Mouse (Mus musculus): ENCODE measurements around the gene Lgr6.

The Lgr6 gene

DNA sequence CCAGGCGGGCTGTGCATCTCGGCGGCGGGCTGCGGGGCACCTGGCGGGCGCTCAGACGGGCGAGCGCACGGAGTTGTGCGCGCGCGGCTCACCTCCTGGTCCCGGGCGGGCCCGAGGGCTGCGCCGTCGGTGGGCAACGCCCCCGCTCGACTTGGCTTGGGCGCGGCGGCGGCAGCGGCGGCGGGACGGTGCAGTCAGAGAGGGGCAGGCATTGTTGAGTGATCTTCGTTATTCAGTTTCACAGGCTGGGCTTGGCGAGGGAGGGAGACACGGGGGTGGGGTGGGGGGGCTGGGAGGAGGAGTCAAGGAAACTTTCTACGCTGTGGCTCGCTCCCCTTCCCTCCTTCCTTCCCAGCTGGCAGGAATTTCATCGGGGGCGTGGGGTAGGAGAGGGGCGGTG lies at the start of gene Lgr6:
Gene Lgr6, minus strand, starts transcription at position 153 of the 400 bp plus-strand sequence.
- no peak for DNase-seq (ENCODE audit: low spot score in 2 of 2)

- DNase-seq (ENCODE audit: low spot score in 2 of 2) = peak; percentile 72 to 80
Measured at GRCm38 (mm10) chr1:135154411-135154959, 49.4 kb upstream of the Lgr6 start.

GRCm38 (mm10) chr1:135154011-135154410 lies 48.9 kb upstream of the Lgr6 start:
- no peak for DNase-seq (ENCODE audit: low spot score in 2 of 2)

DNA sequence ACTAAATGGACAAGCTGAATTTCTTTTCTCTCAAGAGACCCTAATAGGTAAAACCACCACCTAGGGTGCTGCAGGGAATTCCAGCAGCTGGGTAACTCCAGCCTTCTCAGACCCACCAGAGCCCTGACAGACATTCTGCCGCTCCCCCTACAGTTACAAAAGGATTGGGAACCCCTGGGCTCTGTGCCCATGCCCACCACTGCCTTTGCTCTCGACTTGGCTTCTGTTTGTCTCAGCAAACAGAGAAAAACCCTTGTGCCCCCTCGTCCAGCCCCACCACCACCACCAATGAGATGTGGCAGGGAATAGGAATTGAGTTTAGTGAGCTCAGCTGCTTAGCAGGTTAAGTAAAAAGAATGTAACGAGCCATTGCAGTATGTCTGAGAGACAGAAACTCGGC lies 43.9 kb upstream of the Lgr6 start:
- DNase-seq (ENCODE audit: low spot score in 2 of 2) = no peak

DNA sequence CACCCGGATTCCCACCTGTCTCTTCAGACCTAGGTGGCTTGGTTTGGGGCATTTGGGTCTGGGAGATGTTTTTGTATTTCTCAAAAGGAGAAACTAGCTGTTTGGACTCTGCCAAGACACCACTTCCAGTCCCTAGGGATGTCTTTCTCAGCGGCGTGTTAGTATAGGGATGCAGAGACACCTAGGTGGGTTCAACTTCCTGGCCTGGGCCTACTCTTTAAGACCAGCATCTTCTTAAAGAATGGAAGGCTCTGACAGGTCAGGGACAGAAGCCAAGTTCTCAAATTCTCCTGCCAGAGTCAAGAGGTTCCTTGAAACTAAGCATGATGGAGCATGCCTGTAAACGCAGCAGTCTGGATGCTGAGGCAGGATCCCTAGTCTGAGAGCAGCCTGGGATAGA lies 43.4 kb upstream of the Lgr6 start:
- no peak for DNase-seq (ENCODE audit: low spot score in 2 of 2)

GRCm38 (mm10) chr1:135147702-135148058 lies 42.6 kb upstream of the Lgr6 start:
- no peak for DNase-seq (ENCODE audit: low spot score in 2 of 2)

DNA sequence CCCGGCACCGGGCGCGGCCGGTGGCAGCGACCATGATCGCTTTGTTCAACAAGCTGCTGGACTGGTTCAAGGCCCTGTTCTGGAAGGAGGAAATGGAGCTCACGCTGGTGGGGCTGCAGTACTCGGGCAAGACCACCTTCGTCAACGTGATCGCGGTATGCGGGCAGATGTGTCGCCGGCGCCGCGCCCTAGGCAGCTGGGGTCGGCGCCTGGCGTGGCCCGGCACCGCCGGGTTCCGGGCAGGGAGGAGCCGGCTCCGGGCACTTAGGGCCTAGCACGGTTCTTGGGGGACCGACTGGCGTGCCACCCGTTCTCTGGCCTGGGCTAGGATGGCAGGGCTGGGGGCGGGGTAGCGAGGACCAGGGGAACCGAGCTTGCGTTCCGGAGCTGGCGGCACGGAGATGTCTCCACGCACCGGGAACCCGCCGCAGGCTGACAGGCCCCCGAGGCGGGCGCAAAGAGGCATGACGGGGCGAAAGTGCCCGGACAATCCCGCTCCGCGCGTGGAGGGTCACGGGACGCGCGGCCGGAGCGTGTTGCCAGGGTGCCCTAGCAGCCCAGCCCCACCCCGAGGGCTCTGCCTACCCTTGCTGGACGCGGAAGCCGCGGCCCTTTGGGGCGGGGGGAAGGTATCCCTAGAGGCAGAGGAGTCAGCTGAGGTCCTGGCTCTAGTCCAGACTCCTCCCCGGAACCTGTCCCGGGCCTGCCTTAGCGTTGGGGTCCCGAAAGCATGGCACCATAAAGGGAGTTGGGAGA lies 42.0 kb upstream of the Lgr6 start:
- peak; percentile 86 to 90 for DNase-seq (ENCODE audit: low spot score in 2 of 2)

- DNase-seq (ENCODE audit: low spot score in 2 of 2) = peak; percentile 84 to 85
Measured at GRCm38 (mm10) chr1:135146077-135146945, 41.2 kb upstream of the Lgr6 start, which contains the start of gene Arl8a. TSS of gene Arl8a (plus strand) at chr1:135146824.

DNA sequence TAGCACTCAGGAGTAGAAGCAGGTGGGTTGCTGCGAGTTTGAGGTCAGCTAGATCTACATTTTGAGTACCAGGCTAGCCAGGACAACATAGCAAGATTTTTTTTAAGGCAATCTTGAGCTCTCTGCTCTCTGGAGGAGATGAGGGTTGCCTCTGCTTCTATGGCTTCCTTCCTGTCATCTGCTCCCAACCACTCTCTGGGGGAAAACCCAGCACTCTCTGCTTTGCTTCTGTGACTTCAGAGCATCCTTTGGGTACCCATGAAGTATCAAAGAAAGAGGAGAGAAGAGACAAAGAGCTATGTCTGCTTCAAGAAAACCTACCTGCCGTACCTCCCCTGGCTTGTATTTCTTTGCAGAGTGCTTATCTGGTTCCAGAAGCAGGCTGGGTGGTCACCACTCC lies 38.9 kb upstream of the Lgr6 start:
- no peak for DNase-seq (ENCODE audit: low spot score in 2 of 2)

DNA sequence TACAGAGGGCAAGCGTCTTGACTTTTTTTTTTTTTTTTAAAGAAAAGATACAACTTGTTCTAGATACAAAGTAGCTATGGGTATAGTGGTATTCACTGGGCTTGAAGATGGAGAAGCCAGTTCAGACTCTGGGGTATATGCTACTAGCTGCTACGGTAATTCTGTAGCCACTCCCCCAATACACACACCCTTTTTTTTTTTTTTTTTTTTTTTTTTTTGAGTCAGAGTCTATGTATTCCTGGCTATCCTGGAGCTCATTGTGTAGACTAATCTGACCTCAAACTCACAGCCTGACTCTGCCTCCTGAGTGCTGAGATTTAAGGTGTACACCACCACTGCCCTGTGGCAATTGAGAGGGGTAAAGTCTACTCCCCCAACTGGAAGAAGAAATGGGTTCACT lies 37.4 kb upstream of the Lgr6 start:
- DNase-seq (ENCODE audit: low spot score in 2 of 2) = no peak

DNA sequence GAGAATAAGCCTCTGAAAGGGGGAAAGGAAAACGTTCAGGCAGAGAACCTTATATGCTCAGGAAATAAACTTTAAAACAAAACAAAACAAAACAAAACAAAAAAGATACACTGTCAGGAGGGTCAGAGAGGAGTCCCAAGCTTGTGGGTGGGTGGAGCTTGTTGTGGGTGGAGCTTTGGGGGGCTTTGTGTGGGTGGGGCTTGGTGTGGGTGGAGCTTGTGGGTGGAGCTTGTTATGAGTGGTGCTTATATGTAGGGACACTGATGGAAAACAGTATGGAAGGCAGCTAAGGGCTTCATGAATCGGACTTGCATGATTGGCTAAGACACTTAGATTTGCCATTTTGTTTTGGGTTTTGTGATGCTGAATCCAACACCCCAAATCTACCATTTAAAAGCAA lies 34.8 kb upstream of the Lgr6 start:
- DNase-seq (ENCODE audit: low spot score in 2 of 2) = no peak

- peak in 1 of 2 experiments; percentile 45 for DNase-seq (ENCODE audit: low spot score in 2 of 2)
Measured at GRCm38 (mm10) chr1:135136500-135136899, 31.4 kb upstream of the Lgr6 start.

GRCm38 (mm10) chr1:135135111-135135787 lies 30.2 kb upstream of the Lgr6 start:
- DNase-seq (ENCODE audit: low spot score in 2 of 2) = no peak

DNA sequence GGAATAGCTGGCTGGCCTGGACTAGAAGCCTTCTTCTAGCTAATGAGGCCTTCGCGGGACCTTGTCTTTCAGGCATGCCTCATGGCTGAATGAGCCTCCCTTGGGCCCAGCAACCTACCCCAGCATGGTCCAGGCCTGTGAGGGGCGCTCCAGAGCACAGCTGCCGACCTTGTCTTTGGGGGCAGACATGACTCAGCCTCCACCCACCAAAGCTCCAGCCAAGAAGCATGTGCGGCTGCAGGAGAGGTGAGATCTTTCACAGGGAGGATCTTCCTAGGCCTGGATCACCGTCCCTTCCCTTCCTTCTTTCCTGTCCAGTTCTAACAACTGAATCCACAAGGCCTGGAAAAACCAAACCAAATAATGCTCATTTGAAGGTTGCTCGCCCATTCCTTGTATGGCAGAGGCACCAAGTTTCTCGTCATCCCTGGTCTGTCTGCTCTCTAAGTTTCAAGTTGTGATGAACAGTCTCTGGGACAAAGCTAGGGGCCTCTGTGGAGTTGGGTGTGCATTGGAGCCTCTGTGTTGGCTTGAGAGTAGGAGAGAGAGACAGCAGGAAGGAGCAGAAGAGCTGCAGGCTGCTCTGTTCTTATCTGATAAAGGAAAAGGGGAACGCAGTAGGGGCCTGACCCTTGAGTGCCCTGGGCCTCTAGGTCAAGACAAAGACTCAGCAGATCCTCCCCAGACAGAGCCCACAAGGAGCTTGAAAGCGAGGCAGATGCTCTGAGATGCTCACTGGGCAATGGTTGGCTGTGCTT lies 28.8 kb upstream of the Lgr6 start:
- no peak for DNase-seq (ENCODE audit: low spot score in 2 of 2)

DNA sequence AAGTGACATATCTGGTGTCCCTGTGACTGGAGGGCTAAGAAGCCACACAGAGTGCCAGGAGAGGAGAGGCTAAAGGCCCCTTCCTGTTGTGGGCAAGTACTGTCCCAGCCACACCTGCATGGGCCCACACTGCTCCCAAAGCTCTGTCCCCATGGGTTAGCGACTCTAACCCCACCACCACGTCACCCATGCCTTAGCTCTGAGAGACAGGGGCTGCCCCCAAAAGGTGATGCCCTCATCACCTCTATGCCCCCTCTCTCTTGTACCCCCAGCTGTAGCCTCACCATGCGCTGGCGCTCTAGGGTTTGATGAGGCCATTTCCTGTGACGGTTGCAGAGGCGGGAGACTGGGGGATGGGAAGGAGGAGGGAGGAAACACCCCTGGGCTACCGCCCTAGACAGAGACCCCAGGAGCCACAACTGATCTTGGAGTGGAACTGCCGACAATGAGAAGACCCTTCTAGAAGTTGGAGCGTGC lies 27.9 kb upstream of the Lgr6 start:
- DNase-seq (ENCODE audit: low spot score in 2 of 2) = no peak

DNA sequence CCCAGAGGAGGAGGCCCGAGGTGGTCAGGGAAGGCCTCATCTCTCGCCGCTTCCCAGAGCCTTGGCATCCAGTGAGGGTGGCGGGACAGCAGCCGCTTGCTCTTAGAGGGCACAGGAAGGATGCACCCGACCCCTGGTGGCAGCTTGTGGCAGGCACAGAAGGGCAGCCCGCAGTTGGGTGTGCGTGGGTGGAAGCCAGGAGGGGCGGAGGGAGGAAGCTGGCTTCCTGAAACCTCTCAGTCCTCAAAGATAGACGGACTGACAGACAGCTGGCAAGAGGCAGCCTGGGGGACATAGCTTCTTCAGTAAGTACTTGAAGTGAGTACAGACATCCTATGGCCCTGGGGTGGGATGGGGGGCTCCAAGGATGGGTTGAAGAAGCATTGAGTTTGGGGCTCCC lies 27.4 kb upstream of the Lgr6 start, which contains the start of gene Ptpn7:
Gene Ptpn7, plus strand, starts transcription at position 228 of the 400 bp plus-strand sequence.
- DNase-seq (ENCODE audit: low spot score in 2 of 2) = peak; percentile 59 to 67

- no peak for DNase-seq (ENCODE audit: low spot score in 2 of 2)
Measured at GRCm38 (mm10) chr1:135131560-135131959, 26.5 kb upstream of the Lgr6 start.

- peak in 1 of 2 experiments; percentile 51 for DNase-seq (ENCODE audit: low spot score in 2 of 2)
Measured at GRCm38 (mm10) chr1:135131034-135131433, 26.0 kb upstream of the Lgr6 start.

GRCm38 (mm10) chr1:135130376-135131018 lies 25.4 kb upstream of the Lgr6 start:
- no peak for DNase-seq (ENCODE audit: low spot score in 2 of 2)

GRCm38 (mm10) chr1:135129543-135130183 lies 24.6 kb upstream of the Lgr6 start:
- DNase-seq (ENCODE audit: low spot score in 2 of 2) = no peak

All from heart, adult 9 months (tissue).